Mouse (Mus musculus) kidney, adult 2 months (tissue): ENCODE measurements around the gene Alg14.

Source experiments
- CTCF ChIP-seq: fragments of 200-500 bp; conservative IDR thresholded peaks from 2 replicates; pipeline ENCODE4 v1.5.1; 2011; ENCODE audit warnings: low read depth, mild to moderate bottlenecking, control low read depth, low read length, moderate library complexity, mixed read lengths; ENCODE audit not compliant: insufficient read depth, insufficient read length
- POLR2A ChIP-seq: fragments of 200-500 bp; IDR thresholded peaks from one replicate; pipeline ENCODE4 v1.6.1; 2011; ENCODE audit warnings: low read depth, low read length, control low read depth

DNA sequence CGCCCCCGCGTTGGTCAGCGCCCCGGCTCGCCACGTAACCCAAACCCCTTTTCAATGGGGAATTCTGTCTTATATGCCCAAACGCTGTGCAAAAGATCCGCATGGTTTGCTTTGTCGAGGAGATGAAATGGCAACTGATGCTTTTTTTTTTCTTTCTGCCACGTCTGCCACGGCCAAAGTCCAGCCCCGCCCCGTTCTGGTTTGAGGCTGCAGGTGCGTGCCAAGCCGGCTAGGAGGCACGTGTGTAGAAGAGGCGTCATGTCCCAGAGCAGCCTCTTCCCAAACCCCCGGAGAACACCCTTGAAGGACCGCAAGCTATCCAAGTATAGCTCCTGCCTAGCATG is 28.4 kb upstream of the Alg14 start:
- TF ChIP-seq CTCF: no peak
- no peak for TF ChIP-seq POLR2A
